Mouse (Mus musculus) liver, adult 2 months (tissue): ENCODE data around the gene BC052040. TPM values are rescaled to one million over a fixed set of nuclear protein-coding genes. Genes with fewer than 3 reads are reported as not detected.

Experiments used
- DNase-seq: peaks from one replicate; pipeline ENCODE4 v3.0.0-alpha.2; 2011; ENCODE audit warnings: low read depth, low spot score; ENCODE audit errors: extremely low read depth
- H3K27ac ChIP-seq: fragments of 200-500 bp; replicated peaks from 2 replicates; pipeline ENCODE4 v1.5.1; 2012; ENCODE audit warnings: low read depth, mild to moderate bottlenecking, control low read depth, inconsistent platforms, low read length; ENCODE audit not compliant: insufficient read depth
- H3K27me3 ChIP-seq: fragments of 200-500 bp; 2 replicates; pipeline ENCODE4 v1.6.1; 2012; ENCODE audit warnings: mild to moderate bottlenecking, moderate library complexity, low read length, inconsistent platforms; ENCODE audit not compliant: control insufficient read depth, insufficient read depth
- H3K36me3 ChIP-seq: fragments of 200-500 bp; 2 replicates; pipeline ENCODE4 v1.6.1; 2012; ENCODE audit warnings: low read length, inconsistent platforms; ENCODE audit not compliant: control insufficient read depth, insufficient read depth
- H3K4me1 ChIP-seq: fragments of 200-500 bp; 2 replicates; pipeline ENCODE4 v1.6.1; 2011; ENCODE audit warnings: low read length; ENCODE audit not compliant: control insufficient read depth, insufficient read depth
- H3K4me3 ChIP-seq: fragments of 200-500 bp; 2 replicates; pipeline ENCODE4 v1.5.1; 2011; ENCODE audit warnings: low read depth, mild to moderate bottlenecking, control low read depth, low read length, moderate library complexity; ENCODE audit not compliant: insufficient read depth
- H3K79me2 ChIP-seq: fragments of 200-500 bp; 2 replicates; pipeline ENCODE4 v1.6.1; 2012; ENCODE audit warnings: inconsistent platforms, mild to moderate bottlenecking, low read length, moderate library complexity; ENCODE audit not compliant: control insufficient read depth, insufficient read depth
- H3K9ac ChIP-seq: fragments of 200-500 bp; 2 replicates; pipeline ENCODE4 v1.6.1; 2012; ENCODE audit warnings: low read depth, mild to moderate bottlenecking, control low read depth, inconsistent platforms, low read length
- CTCF ChIP-seq: fragments of 200-500 bp; IDR thresholded peaks from 2 replicates; pipeline ENCODE4 v1.5.1; 2011; ENCODE audit warnings: low read depth, low read length, control low read depth
- POLR2A ChIP-seq: fragments of 200-500 bp; IDR thresholded peaks from 2 replicates; pipeline ENCODE4 v1.6.1; 2011; ENCODE audit warnings: low read length, control low read depth; ENCODE audit not compliant: insufficient read depth; ENCODE audit errors: extremely low read depth
- WGBS: fragments of 180-500 bp; shearing (Covaris S2); methylation state at CpG from one replicate; pipeline ENCODE4 v1.1.7; 2018; 5-methylcytosine and 5-hydroxymethylcytosine counted together
- polyA plus RNA-seq: library from polyadenylated mRNA; depleted of rRNA; stranded (reverse); fragments of >200 nt; gene quantifications from 2 replicates; pipeline ENCODE4 v1.2.3, GENCODE M21; 2012
- total RNA-seq: library from RNA; depleted of rRNA; stranded (reverse); fragments of >200 nt; gene quantifications from 2 replicates; pipeline ENCODE4 v1.2.3, GENCODE M21; 2014

BC052040 gene
- total and polyA plus RNA-seq, 2 experiments: 1.6 to 2.5 TPM

- Histone ChIP-seq H3K9ac (no peak overlapping the region), H3K27me3 (no peaks in the 10 kb centered on the region), H3K4me3 (no peak overlapping the region), H3K36me3 (no peaks in the 10 kb centered on the region), H3K27ac (no peak overlapping the region), H3K79me2 (no peaks in the 10 kb centered on the region), H3K4me1 (no peaks in the 10 kb centered on the region)
- TF ChIP-seq POLR2A (no peak), CTCF (no peak)
- 85% methylated on average over 6 of the region's 6 CpGs for WGBS
- no peak for DNase-seq
Observed at GRCm38 (mm10) chr2:115813721-115814120, 232.2 kb downstream of the BC052040 start.

- no peak for DNase-seq
- no peak overlapping the region for H3K4me3 ChIP-seq
- 70% methylated on average over 6 of the region's 6 CpGs for WGBS
Observed at GRCm38 (mm10) chr2:115817959-115818358, 236.4 kb downstream of the BC052040 start.

DNA sequence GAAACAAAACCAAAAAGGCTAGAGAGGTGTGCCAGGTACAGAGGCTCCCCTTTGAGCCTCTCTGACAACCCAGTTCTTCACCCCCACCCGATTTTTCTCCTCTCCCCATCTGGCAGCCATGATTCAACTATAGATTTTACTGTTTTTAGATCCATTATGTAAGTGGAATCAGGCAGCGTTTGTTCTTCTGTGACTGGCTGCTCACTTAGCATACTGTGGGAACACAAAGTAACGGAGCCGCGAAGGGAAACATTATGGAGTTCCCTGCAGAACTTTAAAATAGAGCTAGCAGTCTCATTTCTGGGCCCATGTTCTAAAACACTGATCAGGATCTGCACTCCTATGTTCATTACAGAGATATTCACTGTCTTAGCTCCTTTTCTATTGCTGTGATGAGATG, 240.8 kb downstream of the BC052040 start:
- Histone ChIP-seq H3K27ac (no peak overlapping the region), H3K36me3 (no peaks in the 10 kb centered on the region), H3K4me3 (no peak overlapping the region), H3K9ac (no peak overlapping the region), H3K79me2 (no peaks in the 10 kb centered on the region), H3K27me3 (no peaks in the 10 kb centered on the region), H3K4me1 (no peaks in the 10 kb centered on the region)
- DNase-seq: no peak
- TF ChIP-seq POLR2A (no peak), CTCF (no peak)
- 89% methylated on average over 5 of the region's 5 CpGs for WGBS

More at GRCm38 (mm10) chr2:115817959-115818358, 236.4 kb downstream of the BC052040 start:
- Histone ChIP-seq H3K9ac (no peak overlapping the region), H3K27me3 (no peaks in the 10 kb centered on the region), H3K4me1 (no peaks in the 10 kb centered on the region), H3K27ac (no peak overlapping the region), H3K79me2 (no peaks in the 10 kb centered on the region), H3K36me3 (no peaks in the 10 kb centered on the region)
- no peak for TF ChIP-seq CTCF
- no peak for TF ChIP-seq POLR2A
